Mouse (Mus musculus): ENCODE data around the gene Gltp. TPM values are rescaled to one million over a fixed set of nuclear protein-coding genes. Genes with fewer than 3 reads are reported as not detected.

The Gltp gene
- total RNA-seq, 2 experiments from 2014 or later, result 10.8 to 13.5 TPM

- no peak for DNase-seq
- intact Hi-C loops (cut with DNase I; ENCODE audit: low total_unique reads), result no loop called here
Measured at GRCm38 (mm10) chr5:114636091-114636490, 54.7 kb downstream of the Gltp start.

GRCm38 (mm10) chr5:114631336-114631735 lies 59.4 kb downstream of the Gltp start:
- intact Hi-C loops (cut with DNase I; ENCODE audit: low total_unique reads), result no loop called here
- DNase-seq, result no peak

GRCm38 (mm10) chr5:114625590-114625989 lies 65.2 kb downstream of the Gltp start:
- DNase-seq, result peak; percentile 57

GRCm38 (mm10) chr5:114620305-114620704 lies 70.5 kb downstream of the Gltp start:
- DNase-seq, result no peak
- intact Hi-C loops (cut with DNase I; ENCODE audit: low total_unique reads), result no loop called here

More at GRCm38 (mm10) chr5:114625590-114625989, 65.2 kb downstream of the Gltp start:
- intact Hi-C loops (cut with DNase I; ENCODE audit: low total_unique reads), result no loop called here

Small RNAs within 50 kb of the gene (microRNA-seq; reads per million reads assigned to microRNA genes)
- 0 reads per million in 2 experiments for gene Mir7028

Other genes starting within 250 kb of the Gltp start
- 10 to 100 TPM in 1 of 2 experiments, 1 to 10 TPM in 1; 9.9 to 11.4 TPM for gene Mmab, start 246.9 kb downstream of the Gltp start, total RNA-seq (2021)
- 10 to 100 TPM in 1 of 2 experiments, 1 to 10 TPM in 1; 9.1 to 13.8 TPM for gene Mvk, start 246.7 kb downstream of the Gltp start, total RNA-seq (2021)
- gene Fam222a, start 123.0 kb downstream of the Gltp start, total RNA-seq (2021), result under 1 TPM; 0.49 to 0.96 TPM
- 1 to 10 TPM; 1.6 to 1.8 TPM for gene Trpv4, start 32.6 kb downstream of the Gltp start, total RNA-seq (2021)
- 1 to 10 TPM; 3.4 to 3.5 TPM for gene Tchp, start 16.8 kb upstream of the Gltp start, total RNA-seq (2021)
- 10 to 100 TPM; 29.9 to 30.1 TPM for gene Ankrd13a, start 83.7 kb upstream of the Gltp start, total RNA-seq (2021)
- 10 to 100 TPM; 19.8 to 25.8 TPM for gene Git2, start 84.5 kb upstream of the Gltp start, total RNA-seq (2021)
- gene 1500011B03Rik, start 132.5 kb upstream of the Gltp start, total RNA-seq (2021), result 10 to 100 TPM in 1 of 2 experiments, 1 to 10 TPM in 1; 9.4 to 10.5 TPM
- not detected for gene 4930519G04Rik, start 162.7 kb upstream of the Gltp start, total RNA-seq (2021)
- not detected for gene Gm9936, start 167.7 kb upstream of the Gltp start, total RNA-seq (2021)
- under 1 TPM; 0.38 to 0.88 TPM for gene Oasl2, start 206.0 kb upstream of the Gltp start, total RNA-seq (2021)
- gene Oasl1, start 232.3 kb upstream of the Gltp start, total RNA-seq (2021), result not detected